Mouse (Mus musculus): ENCODE data around the gene Agtr2. TPM values are rescaled to one million over a fixed set of nuclear protein-coding genes. Genes with fewer than 3 reads are reported as not detected.

The Agtr2 gene
- not detected in 2 replicates for polyA plus RNA-seq (2012)

DNA sequence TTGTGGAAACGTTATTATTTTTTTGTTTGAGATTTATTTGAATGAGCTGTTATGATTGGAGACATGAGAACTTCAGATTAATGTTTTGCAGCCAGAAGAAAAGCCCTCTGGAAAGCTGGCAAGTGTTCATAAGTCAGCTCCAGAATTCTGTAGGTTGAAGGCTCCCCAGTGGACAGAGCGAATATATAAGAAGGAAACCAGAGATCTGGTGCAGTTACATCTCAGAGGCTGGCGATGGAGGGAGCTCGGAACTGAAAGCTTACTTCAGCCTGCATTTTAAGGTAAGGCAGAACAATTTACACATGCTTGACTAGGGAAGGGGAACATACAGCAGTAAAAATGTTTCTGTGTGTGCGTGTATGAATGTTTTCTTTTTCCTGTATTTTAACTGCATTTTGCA lies at the start of gene Agtr2:
Agtr2 (plus strand) TSS at position 131 of the 400 bp plus-strand sequence.

Other genes starting within 250 kb of the Agtr2 start
- gene Slc6a14, start 230.4 kb downstream of the Agtr2 start, polyA plus RNA-seq (2012): not detected in 2 replicates